Mouse (Mus musculus): ENCODE measurements around the gene Cacna1h.

The Cacna1h gene

DNA sequence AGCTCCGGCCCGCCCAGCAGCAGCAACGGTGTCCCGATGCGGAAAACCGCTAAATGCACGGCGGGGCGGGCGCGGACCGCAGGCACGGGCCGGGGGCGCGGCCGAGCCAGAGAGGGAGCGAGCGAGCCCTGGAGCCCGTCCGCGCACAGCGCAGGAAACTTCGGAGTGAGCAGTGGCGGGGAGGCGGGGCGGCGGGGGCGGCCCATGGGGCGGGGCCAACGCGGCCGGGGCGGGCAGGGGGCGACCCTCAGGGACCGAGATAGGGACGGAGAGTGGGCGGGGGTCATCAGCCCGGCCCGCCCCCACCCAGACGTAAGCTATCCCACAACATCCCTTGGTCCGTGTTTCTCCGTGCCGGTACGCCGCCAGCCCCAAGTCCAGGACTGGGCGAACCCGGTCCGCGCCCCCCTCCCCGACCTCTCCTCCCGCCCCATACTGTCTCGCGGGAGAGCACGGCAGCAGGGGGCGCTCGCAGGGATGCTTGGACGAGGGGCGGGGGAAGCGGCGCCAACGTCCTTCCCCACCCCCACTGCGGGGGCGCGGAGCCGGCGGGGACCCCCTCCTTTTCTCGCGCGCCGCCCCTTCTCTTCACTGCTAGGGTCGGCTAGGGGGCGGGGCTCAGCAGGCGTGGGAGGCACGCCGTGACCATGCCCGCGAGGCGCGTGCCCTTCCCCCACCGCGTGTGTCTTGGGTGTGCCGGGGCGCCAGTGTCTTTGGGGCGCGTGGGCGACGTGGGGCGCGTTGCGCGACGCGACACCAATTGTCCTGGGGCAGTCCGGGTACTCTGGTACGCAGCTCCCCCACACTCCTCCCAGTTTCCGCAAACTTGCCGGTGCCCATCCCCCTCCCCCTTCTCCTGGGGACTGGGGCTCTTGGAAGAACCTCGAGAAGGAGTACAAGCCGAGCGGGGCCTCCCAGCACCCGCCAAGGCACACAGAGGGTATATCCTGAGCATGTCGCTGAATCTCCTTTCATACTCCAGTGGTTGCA, at the start of gene Cacna1h:
Gene Cacna1h, minus strand, starts transcription at position 167 of the 990 bp plus-strand sequence.
- DNase-seq: peak; percentile 99

DNA sequence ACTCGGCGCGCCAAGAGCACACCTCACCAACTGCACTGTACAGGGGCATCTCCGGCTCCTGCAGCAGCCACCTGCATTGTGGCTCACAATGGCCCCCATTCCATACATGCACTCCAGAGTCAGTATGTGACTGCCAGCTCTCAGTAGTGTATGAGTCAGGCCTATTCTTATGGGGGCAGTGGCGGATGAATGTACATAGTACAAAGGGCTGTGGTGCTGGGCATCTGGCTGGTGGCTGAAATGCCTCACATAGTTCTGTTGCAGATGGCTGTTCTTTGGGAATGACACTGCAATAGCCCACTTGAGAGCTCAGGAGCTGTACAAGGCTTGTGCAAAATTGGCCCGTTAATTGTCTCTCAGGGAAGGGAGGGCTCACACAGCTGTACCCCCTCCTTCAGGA, 48.5 kb upstream of the Cacna1h start:
- no peak for DNase-seq

DNA sequence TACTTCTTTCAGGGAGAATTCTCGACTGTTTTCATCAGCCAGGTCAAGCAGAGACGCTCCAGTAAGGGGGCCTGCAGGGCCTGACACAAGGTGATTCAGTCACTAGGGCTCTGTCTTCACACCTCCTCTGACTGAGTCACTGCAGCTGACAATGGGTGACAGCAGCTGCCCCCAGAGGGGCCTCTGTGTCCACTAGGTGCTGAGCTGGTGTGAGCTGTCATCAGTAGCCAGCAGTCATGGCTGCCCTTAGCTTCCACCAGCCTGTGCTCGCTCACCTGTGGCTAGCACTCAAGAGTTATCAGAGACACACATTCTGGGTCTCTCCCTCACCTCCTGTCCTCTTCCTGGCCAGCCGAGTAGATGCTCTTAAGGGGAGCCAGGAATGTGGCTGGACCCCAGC, 47.2 kb upstream of the Cacna1h start:
- DNase-seq: no peak

DNA sequence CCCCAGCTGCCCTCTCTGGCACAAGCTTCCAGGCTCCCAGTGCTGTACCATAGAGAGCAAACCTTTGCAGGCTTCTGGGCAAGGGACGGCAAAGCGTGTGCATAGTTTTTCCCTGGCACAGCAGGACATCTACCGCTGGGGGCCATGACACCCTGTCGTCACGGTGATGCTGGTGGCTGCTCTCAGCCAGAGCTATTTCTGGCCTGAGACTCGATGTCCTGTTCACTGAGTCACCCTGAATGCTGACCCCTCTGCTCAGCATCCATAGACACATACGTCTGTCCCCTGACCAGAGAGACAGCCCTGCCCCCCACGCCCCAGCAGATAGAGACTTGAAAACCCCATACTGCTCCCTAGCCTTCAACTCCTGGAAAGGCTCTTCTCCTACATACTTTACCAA, 46.6 kb upstream of the Cacna1h start:
- no peak for DNase-seq

DNA sequence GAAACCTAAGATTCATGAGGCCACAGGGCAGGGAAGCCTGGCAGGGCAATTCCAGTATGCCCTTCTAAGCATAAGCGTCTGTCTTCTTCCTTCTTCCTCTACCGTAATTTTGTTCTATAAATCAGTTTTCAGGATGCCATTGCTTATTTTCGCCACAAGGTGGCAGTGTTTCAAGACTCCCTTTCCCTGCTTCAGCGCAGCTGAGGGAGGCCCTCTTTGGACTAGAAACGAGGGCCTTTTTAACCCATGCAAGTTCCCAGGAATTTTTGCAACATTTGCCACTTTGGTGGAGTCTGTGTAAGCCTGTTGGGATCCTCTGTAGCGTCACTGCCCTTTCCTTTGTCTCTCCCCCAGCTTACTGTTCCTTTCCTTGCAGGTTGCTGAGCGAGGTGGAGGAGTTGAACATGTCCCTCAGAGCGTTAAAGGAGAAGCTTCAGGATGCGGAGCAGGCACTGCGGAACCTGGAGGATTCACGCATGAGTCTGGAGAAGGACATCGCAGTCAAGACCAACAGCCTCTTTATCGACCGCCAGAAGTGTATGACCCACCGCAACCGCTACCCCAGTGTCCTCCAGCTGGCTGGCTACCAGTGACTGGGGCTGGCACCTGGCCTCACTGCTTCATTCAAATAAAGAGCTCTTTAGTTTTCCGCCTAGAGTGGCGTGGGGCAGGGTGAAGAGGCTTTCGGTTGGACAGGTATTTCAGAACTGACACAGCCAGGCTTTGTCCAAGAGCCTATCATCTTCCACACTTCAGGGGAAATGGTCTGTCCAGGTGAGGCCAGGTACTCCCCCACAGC, 42.6 kb upstream of the Cacna1h start:
- peak; percentile 57 for DNase-seq

DNA sequence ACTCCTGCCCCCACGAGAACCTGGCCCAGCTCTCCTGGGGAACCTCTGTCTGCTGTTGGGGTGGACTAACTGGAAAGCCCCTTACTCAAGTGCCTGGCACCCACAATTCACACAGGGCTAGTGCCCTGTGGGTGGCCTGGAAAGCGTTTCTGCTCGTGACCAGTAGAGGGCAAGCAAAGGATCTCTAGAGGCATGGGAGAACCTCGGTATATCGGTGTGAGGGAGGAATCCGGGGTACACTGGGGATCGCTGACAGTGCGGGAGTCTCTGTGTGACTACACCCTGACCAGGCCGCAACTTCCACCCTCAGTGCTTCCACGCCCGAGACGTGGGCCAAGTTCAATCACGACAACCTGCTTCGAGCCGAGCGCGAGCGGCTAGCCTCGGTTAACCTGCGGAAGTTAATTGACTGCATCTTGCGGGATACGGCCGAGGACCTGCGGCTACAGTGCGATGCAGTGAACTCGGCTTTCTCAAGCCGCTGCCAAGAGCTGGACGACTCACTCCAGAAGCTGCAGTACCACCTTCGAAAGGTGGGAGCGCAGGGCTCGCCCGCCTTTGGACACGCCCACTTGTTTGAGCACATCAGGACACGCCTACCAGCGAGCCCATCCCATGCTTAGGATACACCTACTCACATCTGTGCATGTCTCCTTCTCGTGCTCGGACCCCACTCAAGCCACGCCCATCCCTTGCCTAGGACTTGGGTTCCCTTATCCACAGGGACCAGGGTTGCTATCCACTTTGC, 40.9 kb upstream of the Cacna1h start:
- DNase-seq: peak; percentile 51

DNA sequence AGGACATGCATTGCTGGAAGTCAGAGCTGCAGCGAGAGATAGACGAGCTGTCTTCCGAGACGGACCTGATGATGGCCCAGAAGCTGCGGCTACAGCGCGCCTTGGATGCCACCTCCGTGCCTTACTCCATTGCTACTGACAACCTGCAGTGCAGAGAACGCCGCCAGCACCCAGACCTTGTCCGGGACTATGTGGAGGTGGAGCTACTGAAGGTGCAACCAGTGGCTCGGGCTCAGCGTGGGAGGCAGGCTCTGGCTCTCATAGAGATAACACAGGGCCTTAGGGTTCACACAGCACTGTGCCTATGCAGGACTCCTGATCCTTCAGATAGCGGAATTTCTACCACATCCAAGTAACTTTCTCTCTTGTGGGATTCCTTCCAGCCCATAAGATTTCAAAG, 38.5 kb upstream of the Cacna1h start:
- DNase-seq: no peak

DNA sequence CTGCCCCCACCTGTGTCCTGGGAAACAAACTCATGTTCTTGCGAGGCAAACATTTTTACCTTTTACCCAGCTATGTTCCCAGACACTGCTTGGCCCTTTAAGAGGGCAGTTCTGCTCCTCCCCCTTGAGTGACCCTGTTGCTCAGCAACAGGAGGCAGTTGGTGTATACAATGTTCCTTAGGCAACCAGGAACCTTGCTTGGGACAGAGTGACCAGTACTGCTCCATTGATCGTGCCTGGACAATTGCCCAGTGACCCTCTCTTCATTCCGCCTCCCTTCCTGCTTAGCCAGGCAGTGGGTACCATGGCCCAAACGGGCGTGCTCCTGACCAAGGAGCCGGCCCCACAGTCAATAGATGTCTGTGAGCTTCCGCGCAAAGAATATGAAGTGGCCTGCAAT, 37.8 kb upstream of the Cacna1h start:
- DNase-seq: peak; percentile 42

DNA sequence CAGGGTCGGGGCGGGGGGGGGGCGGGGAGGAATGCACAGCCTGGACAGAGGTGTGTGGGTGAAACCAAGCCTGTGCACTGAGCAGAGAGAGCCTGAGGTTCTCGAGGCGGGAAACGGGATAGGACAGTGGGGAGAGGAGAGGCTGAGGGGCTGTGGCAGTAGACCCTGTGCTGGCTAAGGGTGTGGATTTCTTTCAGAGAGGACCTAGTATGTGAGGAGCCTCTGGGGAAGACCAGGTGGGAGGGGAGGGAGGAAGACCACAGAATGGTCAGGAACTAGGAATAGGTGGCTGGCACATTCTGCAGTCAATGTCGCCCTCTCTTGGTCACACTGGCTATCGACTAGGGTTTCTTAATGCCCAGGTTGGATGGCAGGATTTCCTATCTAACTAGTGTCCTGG, 36.2 kb upstream of the Cacna1h start:
- peak; percentile 75 for DNase-seq

DNA sequence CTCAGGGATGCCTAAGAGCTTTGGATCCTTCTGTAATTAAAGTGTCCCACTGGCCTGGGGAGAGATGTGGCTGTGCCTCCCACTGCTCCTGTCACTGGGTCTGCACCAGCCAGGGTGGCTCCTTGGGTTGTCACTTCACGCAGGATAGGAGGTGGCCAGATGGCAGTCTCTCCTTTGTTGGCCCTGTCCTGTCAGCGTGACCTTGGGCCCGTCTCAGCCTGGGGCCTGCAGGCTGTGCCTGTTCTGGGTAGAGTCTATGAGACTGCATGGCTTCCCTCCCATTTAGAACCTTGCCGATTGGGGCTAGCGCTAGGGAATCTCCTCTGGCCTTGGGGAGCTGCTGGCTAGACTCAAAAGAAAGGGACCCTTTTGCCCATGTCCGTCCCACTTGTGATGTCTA, 34.7 kb upstream of the Cacna1h start:
- no peak for DNase-seq

DNA sequence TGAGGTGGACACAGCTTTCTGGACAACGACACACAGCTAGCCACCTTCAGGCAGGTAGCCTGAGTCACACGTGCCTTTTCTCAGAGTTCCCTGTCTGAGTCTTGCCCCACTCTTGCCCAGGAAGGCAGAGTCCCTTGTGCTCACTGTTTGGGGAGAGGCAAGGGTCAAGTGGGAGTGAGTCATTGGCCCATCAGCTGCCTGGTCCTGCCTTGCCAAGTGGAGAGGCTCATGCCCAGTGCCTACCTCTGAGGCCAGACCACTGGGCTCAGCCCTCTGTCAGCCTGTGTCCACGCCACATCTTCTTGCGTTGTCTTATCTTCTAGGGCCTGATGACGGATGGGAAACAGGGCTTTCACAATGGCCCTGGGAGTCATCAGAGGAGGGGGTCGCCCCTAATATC, 34.2 kb upstream of the Cacna1h start:
- no peak for DNase-seq

DNA sequence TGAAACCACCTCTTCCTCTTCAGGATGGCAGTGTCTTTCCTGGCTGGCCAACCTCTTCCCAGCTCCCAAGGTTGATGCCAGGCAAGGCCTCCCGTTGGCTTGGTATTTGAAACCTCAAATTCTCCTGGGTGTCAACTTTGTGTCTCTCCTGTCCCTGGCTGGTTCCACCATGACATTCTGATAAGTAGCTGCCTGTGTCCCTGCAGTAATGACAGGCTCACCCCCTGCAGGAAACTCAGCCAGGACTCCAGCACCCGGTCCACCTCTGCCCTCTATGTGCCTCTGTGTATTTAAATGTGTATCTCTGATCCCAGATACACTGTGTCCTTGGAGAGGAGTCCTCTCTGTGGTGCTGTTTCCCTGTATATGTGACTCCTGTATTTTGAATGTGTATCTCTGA, 32.7 kb upstream of the Cacna1h start:
- no peak for DNase-seq

DNA sequence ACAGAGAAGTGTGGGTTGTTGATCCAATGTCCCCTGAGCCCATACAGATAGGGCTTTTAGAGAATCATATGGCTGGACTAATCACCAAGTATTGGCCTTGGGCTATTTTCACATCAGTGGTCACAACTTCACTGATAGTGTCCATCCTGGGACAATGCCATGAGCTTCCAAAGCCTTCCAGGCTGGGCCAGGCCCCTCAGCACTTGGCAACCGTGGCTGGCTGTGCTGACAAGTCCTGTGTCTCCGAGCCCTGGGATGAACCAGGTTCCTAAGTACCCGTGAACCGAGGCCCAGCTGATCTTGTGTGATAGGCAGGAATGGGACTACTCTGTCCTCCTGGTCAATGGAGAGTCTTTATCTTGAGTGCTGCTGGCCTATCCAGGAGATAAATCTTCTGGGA, 30.5 kb upstream of the Cacna1h start:
- no peak for DNase-seq

DNA sequence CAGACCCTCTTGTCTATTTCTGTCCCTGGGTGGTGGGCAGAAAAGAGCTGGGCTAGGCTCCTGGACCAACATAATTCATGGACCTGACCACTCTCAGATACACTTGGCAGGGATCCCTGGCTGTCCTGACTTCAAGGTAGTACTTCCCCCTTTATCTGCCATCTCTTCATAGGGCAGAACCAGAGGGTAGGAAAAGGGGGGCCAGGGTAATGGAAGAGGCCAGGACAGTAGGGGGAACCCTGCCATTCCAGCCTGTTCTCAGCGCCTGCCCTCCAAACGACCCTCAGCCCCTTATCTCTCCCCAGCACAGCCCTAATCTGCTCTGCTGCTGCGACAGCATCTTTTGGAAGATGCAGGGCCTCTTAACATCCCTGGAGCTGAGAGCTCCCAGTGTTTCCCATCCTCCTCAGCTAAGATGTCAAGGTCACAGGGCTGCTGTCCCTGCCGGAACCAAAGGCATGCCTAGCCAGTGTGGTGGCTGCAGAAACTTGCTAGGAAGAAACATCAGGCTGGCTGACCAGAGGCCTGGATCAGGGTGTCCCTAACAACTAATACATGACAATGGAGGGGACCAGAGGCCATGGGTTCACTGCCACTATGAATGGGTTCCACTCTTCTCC, 29.9 kb upstream of the Cacna1h start:
- no peak for DNase-seq

DNA sequence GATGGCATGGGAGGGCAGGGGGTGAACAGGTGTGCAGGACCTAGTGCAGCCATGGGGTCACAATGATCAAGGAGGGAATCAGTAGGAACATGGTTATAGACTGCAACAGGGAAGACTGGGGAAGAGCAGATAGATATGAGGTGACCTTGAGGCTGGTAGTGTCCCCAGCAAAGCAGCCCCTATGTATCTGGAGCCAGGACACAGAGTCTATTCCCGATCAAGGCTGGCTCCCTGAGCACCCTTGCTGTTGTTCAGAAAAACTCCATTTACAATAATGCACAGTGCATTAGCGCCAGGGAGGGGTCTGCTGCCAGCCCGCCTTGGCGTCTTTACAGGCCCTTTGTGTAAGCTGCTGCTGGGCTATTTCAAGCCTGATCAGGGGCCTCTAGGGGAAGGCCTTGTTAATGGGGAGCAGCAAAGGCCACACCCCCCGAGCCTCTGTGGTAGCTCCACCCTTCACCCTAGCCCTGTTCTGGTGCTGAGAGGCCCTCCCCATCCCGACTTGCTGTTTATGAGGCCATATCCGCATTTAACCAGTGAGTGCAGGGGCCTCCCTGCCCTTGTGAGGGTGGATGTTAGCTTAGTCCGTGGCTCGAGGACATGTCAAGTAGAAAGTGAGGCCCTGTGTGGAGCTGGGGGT, 28.8 kb upstream of the Cacna1h start:
- DNase-seq: no peak

DNA sequence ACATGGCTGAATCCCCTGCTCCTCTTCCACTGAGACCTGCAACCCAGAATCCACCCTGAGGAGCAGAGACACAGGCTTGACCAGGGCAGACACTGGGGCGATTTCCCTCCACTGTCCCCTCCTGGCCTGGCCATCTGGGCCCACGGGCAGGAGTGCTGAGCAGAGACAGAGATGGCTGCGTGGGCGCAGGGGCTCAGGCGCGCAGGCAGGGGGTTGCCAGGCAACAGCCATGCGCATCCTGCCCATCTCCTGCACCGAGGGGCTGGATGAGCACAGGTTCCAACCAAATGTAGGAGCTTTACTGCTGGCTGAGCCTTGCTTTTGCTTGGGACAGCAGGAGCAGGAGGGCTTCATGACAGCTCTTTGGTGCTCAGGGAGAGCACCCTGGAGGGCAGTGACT, 23.0 kb upstream of the Cacna1h start:
- DNase-seq: peak; percentile 63

DNA sequence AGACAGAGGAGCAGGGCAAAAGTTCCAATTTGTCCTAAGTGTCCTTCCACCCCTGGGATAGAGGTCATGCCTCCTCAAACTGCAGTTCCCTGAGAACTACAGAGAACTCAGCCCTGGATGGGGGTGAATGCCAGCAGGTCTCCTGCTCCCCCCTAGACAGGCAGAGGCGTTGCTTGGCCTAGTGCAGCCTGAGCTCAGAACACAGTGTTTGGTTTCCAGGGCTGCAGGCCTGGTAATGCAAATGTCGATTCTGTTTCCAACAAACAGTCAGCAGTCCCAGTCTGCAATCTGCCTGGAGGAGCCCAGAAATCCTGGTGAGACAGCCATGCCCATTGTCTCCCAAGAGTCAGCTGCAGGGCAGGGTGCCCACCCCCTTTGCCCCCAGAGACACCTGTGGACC, 20.7 kb upstream of the Cacna1h start, which contains the start of gene Tekt4:
Gene Tekt4, plus strand, starts transcription at position 344 of the 400 bp plus-strand sequence.
- no peak for DNase-seq

DNA sequence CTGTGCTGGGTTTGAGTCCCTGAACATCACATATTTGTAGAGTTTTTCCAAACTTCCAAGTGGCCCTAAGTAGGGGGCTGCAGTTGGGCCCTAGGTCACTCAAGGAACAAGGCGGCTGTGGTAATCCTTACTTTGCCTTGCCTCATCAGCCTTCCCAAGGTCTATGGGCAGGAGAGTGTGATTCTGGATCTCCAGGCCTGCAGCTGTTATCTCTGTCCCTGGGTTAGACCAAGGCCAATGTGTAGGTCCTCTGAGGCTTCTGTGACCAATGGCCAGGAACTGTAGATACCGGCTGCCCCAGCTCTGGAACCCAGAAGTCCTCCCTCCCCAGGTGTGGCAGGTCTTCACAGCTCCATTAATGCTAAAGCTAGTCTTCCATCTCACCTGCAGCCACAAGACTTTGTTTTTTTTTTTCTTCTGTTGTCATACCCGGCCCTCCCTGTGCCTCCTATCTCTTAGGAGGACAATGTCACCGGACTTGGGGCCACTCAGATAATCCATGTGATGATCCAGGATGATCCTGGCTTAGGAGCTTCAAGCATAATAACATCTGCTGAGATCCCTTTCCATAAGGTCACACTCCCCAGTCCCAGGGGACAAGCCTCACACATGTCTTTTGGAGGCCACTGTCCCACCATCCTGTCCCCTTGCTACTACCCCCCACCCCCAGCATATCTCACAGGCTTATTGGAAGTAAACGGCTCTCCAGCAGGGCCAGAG, 18.8 kb upstream of the Cacna1h start:
- no peak for DNase-seq

DNA sequence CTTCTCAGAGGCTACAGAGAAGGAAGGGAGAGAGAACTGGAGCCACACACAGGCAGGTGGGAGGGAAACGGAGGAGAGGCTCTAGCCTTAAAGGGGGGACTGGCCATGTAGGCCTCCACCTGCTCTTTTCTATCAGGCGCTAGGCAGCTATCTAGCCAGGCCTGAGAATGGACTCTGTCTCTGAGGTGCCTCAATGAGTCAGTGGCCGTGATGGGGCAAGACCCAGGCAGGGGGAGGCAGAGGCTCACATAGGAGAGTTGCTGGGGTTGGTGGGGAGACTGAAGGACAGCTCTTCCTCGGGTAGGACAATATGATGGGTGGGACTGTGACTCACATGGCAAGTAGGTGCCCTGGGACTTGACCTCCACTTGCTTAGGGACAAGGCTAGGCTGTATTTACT, 16.7 kb upstream of the Cacna1h start:
- no peak for DNase-seq

DNA sequence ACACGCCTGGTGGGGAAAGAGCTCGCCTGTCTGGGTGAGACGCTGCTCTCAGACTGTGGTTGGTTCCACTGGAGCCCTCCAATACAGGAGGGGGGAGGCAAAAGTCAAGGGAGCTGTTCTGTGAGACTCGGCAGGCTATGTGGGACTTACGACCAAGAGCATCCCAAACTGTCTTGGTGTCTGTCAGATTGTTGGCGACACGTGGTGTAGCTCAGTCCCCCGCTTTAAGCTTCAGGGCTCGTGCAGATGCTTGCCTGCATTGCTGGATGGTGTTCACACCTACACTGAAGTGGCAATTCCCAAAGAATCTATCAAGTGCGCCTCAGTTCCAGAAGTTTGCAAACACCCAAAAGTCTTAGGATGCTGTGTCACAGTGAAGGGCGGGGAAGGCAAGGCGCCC, 14.3 kb upstream of the Cacna1h start:
- no peak for DNase-seq

DNA sequence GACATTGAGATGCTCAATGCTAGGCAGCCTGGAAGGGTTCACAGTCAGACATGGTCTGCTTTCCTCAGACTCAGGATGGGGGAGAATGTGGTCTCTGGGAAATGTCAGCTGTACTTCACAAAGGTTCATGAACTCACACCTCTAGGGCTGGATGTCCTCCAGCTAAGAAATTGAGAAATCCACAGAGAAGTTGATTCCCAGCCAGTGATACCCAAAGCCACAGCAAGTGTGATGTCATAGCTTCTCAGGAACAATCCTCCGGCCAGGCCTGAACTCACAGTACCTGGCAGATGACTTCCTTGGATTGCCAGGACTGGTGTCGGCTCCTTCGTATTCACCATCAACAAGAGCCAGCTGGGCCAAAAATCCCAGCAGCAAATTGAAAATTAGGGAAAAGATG, 12.3 kb upstream of the Cacna1h start:
- DNase-seq: no peak

Measured in right cerebral cortex, postnatal 4 days (tissue).